Mouse (Mus musculus): ENCODE data around the gene Cdc42ep3.

Gene Cdc42ep3

DNA sequence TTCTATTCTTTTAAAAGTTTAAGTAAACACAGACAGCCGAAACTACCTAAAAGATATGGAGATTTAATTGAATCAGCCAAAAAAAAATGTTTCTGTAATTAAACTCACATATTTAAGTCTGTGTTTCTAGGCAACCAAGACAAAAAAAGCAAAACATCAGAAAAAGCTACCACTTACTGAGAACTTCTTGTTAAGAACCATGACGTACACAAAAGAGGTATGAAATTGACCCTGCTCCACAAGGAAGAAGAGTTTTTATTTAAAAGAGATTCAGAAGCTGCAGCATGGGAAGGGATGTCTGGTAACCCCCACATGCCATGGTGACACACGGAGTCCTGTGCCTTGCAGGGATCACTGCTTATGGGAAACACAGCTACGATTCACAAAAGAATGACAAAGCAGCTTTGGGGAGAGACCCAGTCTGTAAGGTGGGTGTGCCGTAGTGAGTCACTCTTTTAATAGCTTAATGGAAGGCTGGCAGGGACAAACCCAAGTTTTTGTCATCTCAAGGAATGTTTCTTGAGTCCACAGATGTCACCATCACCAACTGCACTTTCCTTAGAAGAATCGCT, 69.8 kb downstream of the Cdc42ep3 start:
- DNase-seq (ENCODE audit: low spot score) = no peak
